Mouse (Mus musculus) CD4-positive, CD25-positive, alpha-beta regulatory T cell (primary cell): ENCODE measurements around the gene Tmem175. TPM values are rescaled to one million over a fixed set of nuclear protein-coding genes. Genes with fewer than 3 reads are reported as not detected.

ENCODE experiments used
- polyA plus RNA-seq: library from polyadenylated mRNA; unstranded; fragments of 100-300 nt; shearing (Covaris generic); gene quantifications from one replicate; pipeline ENCODE4 v1.2.1, GENCODE M21; 2017

Tmem175 gene
- polyA plus RNA-seq, result 42.9 TPM

DNA sequence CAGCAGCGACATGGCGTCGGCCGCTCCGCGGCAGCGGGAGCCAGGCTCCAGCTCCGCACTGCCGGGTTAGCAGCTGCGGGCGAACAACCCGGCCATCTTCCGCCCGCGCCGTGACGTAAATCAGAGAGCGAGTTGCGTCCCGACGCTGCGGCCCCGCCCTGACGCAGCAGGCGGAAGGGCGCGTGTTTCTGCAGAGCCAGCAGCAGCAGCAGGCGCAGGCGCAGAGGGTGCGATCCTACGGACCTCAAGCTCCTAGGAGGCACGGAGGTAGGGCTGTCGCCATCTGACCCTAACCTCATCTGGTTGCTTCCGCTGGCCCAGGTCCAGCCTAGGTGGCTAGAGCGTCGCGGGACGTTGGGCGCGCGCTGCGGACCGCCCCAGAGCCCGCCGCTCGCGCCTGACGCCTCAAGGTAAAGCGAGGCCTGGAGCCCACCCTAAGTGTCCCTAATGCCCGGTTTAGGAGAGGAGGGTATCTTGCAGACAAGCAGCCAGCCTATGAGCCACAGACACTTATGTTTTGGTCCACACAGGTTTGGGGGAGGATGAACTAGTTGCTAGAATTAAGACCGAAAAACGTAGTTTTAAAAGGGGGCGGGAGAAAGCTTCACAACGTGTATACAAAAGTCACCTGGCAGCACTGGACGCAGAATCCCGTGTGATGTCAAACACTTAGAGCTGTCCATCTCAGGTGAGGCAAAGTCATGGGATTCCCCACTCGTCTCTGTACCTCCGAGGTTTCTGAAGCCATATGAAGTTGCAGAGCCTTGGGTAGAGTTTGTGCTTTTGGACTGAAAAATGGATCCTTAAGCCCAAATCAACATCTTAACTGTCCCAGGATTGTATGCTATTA lies at the start of gene Tmem175, which contains the start of gene Gak:
Tmem175 (plus strand) TSS at position 137 of the 850 bp plus-strand sequence.
Gak (minus strand) TSS at position 122 of the 850 bp plus-strand sequence.

DNA sequence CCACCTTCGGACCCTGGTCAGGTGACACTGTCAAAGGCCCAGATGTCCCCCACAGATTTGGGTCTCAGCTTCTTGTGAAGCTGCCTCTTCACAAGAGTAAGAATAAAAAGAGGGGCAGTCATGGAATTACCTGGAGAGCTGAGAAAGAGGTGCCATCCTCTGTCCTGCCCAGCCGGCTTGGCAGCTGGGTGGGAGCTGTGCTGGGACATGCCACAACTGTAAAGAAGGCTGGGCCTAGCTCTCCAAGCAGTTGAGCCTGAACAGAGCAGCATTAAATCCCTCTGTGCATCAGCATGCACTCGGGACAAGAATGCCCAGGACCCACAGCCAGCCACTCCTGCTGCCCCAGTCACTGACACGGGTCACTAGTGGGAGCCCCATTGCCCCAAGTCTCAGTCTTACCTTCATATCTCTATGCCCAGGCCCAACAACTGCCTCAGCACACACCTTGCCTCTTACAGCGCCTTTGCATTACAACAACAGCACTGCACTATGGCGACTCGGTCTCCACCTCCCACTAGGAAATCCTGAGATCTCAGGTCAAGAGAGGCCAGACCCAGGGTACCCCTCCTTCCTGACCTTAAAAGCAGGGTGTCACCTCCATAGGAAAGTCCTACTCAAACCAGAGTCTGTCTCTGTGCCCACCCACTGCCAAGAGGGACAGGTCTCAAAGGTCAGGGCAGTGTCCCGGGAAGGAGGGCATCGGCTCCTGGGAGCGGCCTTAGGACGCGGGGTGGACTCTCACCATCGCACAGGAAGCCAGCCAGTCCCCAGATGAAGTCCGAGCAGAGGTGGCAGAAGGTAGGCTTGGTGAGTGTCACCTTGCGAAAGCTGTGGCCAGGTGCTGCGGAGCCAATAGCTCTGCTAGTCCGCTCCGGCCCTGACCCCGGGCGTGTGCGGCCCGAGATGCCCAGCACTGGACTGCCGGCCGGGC lies 30.4 kb downstream of the Tmem175 start, which contains the start of gene Idua:
Idua (plus strand) TSS at position 634 of the 934 bp plus-strand sequence.

DNA sequence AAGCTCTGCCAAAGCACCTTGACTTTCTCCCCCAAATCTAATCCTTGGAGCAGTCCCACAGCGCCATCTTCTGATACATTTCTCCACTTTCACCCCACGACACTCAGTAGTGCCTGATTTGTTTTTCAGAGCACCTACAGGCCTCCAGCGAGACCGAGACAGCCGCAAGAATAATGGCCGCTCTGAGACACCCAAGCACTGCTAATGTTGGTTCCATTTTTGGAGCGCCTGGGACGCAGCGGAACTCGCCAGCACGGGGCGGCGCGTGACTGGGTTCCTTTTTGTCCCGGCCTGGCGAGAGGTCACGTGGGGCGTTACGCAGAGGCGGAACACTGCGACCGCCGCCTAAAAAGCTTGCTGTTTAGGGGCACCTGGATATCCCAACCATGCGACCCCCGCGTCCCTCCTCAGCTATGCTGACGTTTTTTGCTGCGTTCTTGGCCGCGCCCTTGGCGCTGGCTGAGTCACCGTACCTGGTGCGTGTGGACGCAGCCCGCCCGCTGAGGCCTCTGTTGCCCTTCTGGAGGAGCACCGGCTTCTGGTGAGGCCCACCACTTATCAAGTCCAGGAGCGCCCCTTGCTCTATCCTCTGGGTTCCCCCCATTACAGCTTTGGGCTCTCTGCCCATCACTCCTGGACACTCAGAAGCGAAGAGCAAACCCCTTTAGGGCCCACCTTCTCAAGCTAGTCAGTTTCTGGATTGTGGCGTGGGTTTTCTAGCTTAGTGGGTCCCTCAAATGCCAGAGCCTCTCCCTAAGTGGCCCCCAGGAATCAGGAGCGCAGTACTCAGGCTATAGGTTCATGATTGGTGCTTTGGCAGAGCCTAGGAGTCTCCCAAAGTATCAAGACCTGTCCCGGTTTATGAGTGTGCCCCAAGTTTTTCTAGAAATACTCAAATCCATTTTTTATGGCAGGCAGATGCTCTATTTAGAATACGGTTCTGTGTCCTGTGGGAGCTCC lies 39.7 kb downstream of the Tmem175 start, which contains the start of gene Dgkq:
Dgkq (minus strand) TSS at position 696 of the 960 bp plus-strand sequence.

DNA sequence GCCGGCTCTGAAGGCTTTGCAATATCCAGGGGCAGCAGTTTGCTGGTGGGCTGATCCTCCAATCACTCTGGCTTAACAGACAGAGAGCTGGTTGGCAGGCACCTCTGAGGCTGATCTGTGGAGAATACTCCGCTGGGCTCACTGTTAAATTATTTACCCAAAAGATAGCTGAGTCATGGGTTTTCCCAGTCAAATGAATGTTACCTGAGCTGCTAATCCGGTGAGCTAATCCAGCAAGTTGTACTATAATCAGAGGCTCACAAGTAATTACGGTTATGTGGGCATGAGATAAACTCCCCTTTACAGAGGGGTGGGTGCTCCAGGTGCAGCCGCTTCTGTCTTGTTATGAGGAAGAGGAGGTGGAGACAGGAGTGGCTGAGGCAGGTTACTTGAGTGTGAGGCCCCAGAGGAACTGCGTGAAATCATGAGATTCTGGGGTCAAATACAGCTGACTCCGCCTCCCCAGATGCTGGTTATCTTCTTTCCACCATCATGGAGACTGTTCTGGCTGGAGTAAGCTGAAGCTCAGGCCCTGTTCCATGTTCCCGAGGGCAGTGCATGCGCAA lies 45.8 kb downstream of the Tmem175 start, which contains the start of gene Slc26a1:
Slc26a1 (minus strand) TSS at position 319 of the 566 bp plus-strand sequence.

DNA sequence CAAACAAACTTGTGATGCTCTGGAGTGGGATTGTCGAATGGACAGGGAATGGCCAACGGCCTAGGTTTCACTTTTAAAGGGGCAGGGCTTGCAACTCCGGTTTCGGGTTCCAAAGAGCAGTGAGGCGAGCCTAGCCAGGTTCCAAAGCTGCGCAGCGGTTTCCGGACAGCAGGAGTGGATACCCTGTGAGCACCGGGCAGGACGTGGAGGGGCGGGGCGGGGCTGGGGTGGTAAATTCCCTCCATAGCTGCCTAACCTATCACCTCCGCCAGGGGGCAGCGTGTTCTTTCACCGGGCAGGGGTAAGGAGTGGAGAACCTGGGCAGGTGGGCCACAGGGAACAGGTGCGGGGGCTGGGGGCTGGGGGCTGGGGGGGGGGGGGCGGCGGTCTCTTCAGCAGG lies 62.7 kb downstream of the Tmem175 start, which contains the start of gene Fgfrl1:
Fgfrl1 (plus strand) TSS at position 112 of the 400 bp plus-strand sequence.

Other genes starting within 250 kb of the Tmem175 start
- 1.4 TPM for gene Pde6b, start 241.4 kb upstream of the Tmem175 start, polyA plus RNA-seq
- 173 TPM for gene Atp5k, start 195.3 kb upstream of the Tmem175 start, polyA plus RNA-seq
- not detected for gene Mfsd7a, start 180.9 kb upstream of the Tmem175 start, polyA plus RNA-seq
- 13.6 TPM for gene Pcgf3, start 168.5 kb upstream of the Tmem175 start, polyA plus RNA-seq
- not detected for gene Cplx1, start 79.7 kb upstream of the Tmem175 start, polyA plus RNA-seq
- gene Gak, start within 50 bp of the Tmem175 start, polyA plus RNA-seq, result 162 TPM
- gene Idua, start 30.6 kb downstream of the Tmem175 start, polyA plus RNA-seq, result 47.9 TPM
- gene Dgkq, start 39.9 kb downstream of the Tmem175 start, polyA plus RNA-seq, result 20.9 TPM
- 0.13 TPM for gene Slc26a1, start 45.8 kb downstream of the Tmem175 start, polyA plus RNA-seq
- 1.8 TPM for gene Fgfrl1, start 62.6 kb downstream of the Tmem175 start, polyA plus RNA-seq
- gene Rnf212, start 145.2 kb downstream of the Tmem175 start, polyA plus RNA-seq, result not detected
- not detected for gene Tmed11, start 165.6 kb downstream of the Tmem175 start, polyA plus RNA-seq
- not detected for gene Vmn2r8, start 179.1 kb downstream of the Tmem175 start, polyA plus RNA-seq
- not detected for gene Vmn2r9, start 222.8 kb downstream of the Tmem175 start, polyA plus RNA-seq